Mouse (Mus musculus) embryonic fibroblast, embryonic 13.5 days (primary cell): ENCODE results near the gene Rpp25l.

Experiments used
- CTCF ChIP-seq: IDR thresholded peaks from 2 replicates; pipeline ENCODE4 v1.5.1; 2011; ENCODE audit warnings: mild to moderate bottlenecking, control low read depth, low read length, moderate library complexity, borderline replicate concordance; ENCODE audit not compliant: insufficient read depth
- POLR2A ChIP-seq: IDR thresholded peaks from 2 replicates; pipeline ENCODE4 v1.6.1; 2011; ENCODE audit warnings: low read depth, mild to moderate bottlenecking, control low read depth, low read length, moderate library complexity

DNA sequence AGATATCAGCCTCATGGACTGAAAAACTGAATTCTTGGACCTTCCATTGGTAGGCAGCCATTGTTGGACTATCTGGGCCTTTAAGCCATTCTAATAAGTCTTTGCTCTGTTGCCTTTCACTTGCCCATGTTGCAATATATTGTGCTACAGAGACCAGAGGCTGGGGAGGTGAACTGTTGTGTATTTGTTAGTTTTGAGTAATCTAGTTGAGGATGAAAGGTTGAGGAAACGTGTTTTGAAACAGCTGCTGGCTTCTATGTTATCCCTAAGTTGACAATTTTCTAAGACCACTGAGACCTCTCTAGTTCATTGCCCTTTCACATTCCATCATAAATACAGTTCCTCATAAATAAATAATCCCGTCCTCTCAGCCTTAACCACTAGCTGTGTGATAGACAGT, 30.8 kb upstream of the Rpp25l start:
- no peak for TF ChIP-seq CTCF
- no peak for TF ChIP-seq POLR2A
